Mouse (Mus musculus) hindbrain, embryonic 13.5 days (tissue): ENCODE results near the gene Cyth2. TPM values are rescaled to one million over a fixed set of nuclear protein-coding genes. Genes with fewer than 3 reads are reported as not detected.

Source experiments
- ATAC-seq: fragments of 200-750 bp; cut with Nextera tagmentation; 2 replicates; pipeline ENCODE4 v1.8.0; 2017; ENCODE audit warnings: moderate TSS enrichment; ENCODE audit not compliant: low FRiP score
- H3K27ac ChIP-seq: fragments of 300-500 bp; sonication (generic); 2 replicates; pipeline ENCODE4 v1.5.1; 2015; ENCODE audit warnings: inconsistent platforms, mild to moderate bottlenecking, moderate library complexity
- H3K27me3 ChIP-seq: fragments of 300-500 bp; sonication (generic); 2 replicates; pipeline ENCODE4 v1.6.1; 2015; ENCODE audit warnings: mild to moderate bottlenecking, inconsistent platforms
- H3K36me3 ChIP-seq: fragments of 300-500 bp; sonication (generic); 2 replicates; pipeline ENCODE4 v1.6.1; 2015; ENCODE audit warnings: mild to moderate bottlenecking, inconsistent platforms
- H3K4me1 ChIP-seq: fragments of 300-500 bp; sonication (generic); replicated peaks from 2 replicates; pipeline ENCODE4 v1.6.1; 2015; ENCODE audit warnings: inconsistent platforms
- H3K4me2 ChIP-seq: fragments of 300-500 bp; sonication (generic); 2 replicates; pipeline ENCODE4 v1.6.1; 2015; ENCODE audit warnings: inconsistent platforms, mild to moderate bottlenecking, moderate library complexity
- H3K4me3 ChIP-seq: fragments of 300-500 bp; sonication (generic); 2 replicates; pipeline ENCODE4 v1.5.1; 2015; ENCODE audit warnings: mild to moderate bottlenecking, inconsistent platforms
- H3K9ac ChIP-seq: fragments of 300-500 bp; sonication (generic); 2 replicates; pipeline ENCODE4 v1.6.1; 2015; ENCODE audit warnings: mild to moderate bottlenecking, inconsistent platforms
- H3K9me3 ChIP-seq: fragments of 300-500 bp; sonication (generic); 2 replicates; pipeline ENCODE4 v1.6.1; 2016; ENCODE audit warnings: inconsistent platforms
- WGBS: fragments of 180-500 bp; shearing (Covaris S2); methylation state at CpG from one replicate; pipeline ENCODE4 v1.1.7; 2015; 5-methylcytosine and 5-hydroxymethylcytosine counted together
- polyA plus RNA-seq: library from polyadenylated mRNA; unstranded; fragments of >200 nt; fragmentation: Nextera tagmentation; extraction: Ambion mirVana; gene quantifications from 2 replicates; pipeline ENCODE4 v1.2.1, GENCODE M21; 2015

The Cyth2 gene
- polyA plus RNA-seq, 1 experiment from 2014 or later: 333 TPM

GRCm38 (mm10) chr7:45782271-45782670 lies 32.1 kb downstream of the Cyth2 start:
- Histone ChIP-seq H3K9ac (no peak overlapping the region), H3K9me3 (no peaks in the 10 kb centered on the region), H3K4me1 (peaks cover 37% of the 10 kb centered on the region), H3K27ac (no peak overlapping the region), H3K36me3 (peaks cover 3% of the 10 kb centered on the region), H3K4me3 (no peak overlapping the region), H3K4me2 (no peak overlapping the region), H3K27me3 (peaks cover 19% of the 10 kb centered on the region; the same call in 1 of the 2 replicates)
- 79% methylated on average over 4 of the region's 4 CpGs for WGBS
- no peak for ATAC-seq

- Histone ChIP-seq H3K4me1 (peaks cover 17% of the 10 kb centered on the region), H3K27me3 (peaks cover 32% of the 10 kb centered on the region; the same call in 1 of the 2 replicates), H3K36me3 (no peaks in the 10 kb centered on the region), H3K9ac (peak overlapping the region; percentile 60), H3K27ac (no peak overlapping the region), H3K4me3 (no peak overlapping the region), H3K9me3 (no peaks in the 10 kb centered on the region), H3K4me2 (peak overlapping the region; percentile 26)
- ATAC-seq: no peak
- WGBS: 23% methylated on average over 22 of the region's 22 CpGs
Measured at GRCm38 (mm10) chr7:45779081-45779641, 35.2 kb downstream of the Cyth2 start.

- peaks cover 8% of the 10 kb centered on the region for H3K4me1 ChIP-seq
- H3K4me2 ChIP-seq: no peak overlapping the region
- H3K9me3 ChIP-seq: no peaks in the 10 kb centered on the region
- no peak for ATAC-seq
- WGBS: 82% methylated on average over 7 of the region's 7 CpGs
- H3K4me3 ChIP-seq: no peak overlapping the region
- H3K36me3 ChIP-seq: no peaks in the 10 kb centered on the region
- H3K9ac ChIP-seq: no peak overlapping the region
- H3K27me3 ChIP-seq: peaks cover 33% of the 10 kb centered on the region; the same call in 1 of the 2 replicates
- no peak overlapping the region for H3K27ac ChIP-seq
Measured at GRCm38 (mm10) chr7:45775237-45775636, 39.1 kb downstream of the Cyth2 start.

GRCm38 (mm10) chr7:45771101-45771500 lies 43.3 kb downstream of the Cyth2 start:
- WGBS: 65% methylated on average over 4 of the region's 4 CpGs
- H3K4me3 ChIP-seq: no peak overlapping the region
- H3K36me3 ChIP-seq: no peaks in the 10 kb centered on the region
- no peak overlapping the region for H3K9ac ChIP-seq
- H3K4me2 ChIP-seq: no peak overlapping the region
- H3K9me3 ChIP-seq: no peaks in the 10 kb centered on the region
- H3K27me3 ChIP-seq: peaks cover 21% of the 10 kb centered on the region; the same call in 1 of the 2 replicates
- H3K27ac ChIP-seq: no peak overlapping the region
- ATAC-seq: no peak
- H3K4me1 ChIP-seq: no peaks in the 10 kb centered on the region

GRCm38 (mm10) chr7:45770427-45771082 lies 43.8 kb downstream of the Cyth2 start:
- peaks cover 17% of the 10 kb centered on the region; the same call in 1 of the 2 replicates for H3K27me3 ChIP-seq

GRCm38 (mm10) chr7:45767500-45767899 lies 46.9 kb downstream of the Cyth2 start:
- WGBS: 91% methylated on average over 6 of the region's 6 CpGs

More at GRCm38 (mm10) chr7:45770427-45771082, 43.8 kb downstream of the Cyth2 start:
- no peaks in the 10 kb centered on the region for H3K4me1 ChIP-seq
- H3K9me3 ChIP-seq: no peaks in the 10 kb centered on the region
- ATAC-seq: no peak
- no peak overlapping the region for H3K4me3 ChIP-seq
- H3K4me2 ChIP-seq: no peak overlapping the region
- 78% methylated on average over 8 of the region's 8 CpGs for WGBS
- no peak overlapping the region for H3K9ac ChIP-seq
- no peaks in the 10 kb centered on the region for H3K36me3 ChIP-seq
- no peak overlapping the region for H3K27ac ChIP-seq

GRCm38 (mm10) chr7:45766764-45767163 lies 47.6 kb downstream of the Cyth2 start:
- H3K9me3 ChIP-seq: no peaks in the 10 kb centered on the region
- no peak overlapping the region for H3K27ac ChIP-seq
- 53% methylated on average over 8 of the region's 8 CpGs for WGBS
- H3K27me3 ChIP-seq: 0 out of 2 replicates have a peak, but pooled peaks cover 8% of the 10 kb centered on the region
- H3K4me1 ChIP-seq: no peaks in the 10 kb centered on the region
- H3K4me3 ChIP-seq: no peak overlapping the region
- H3K4me2 ChIP-seq: no peak overlapping the region
- no peaks in the 10 kb centered on the region for H3K36me3 ChIP-seq
- no peak overlapping the region for H3K9ac ChIP-seq
- no peak for ATAC-seq

More at GRCm38 (mm10) chr7:45767500-45767899, 46.9 kb downstream of the Cyth2 start:
- no peak for ATAC-seq
- H3K4me2 ChIP-seq: no peak overlapping the region
- H3K27ac ChIP-seq: no peak overlapping the region
- H3K4me3 ChIP-seq: no peak overlapping the region
- H3K9me3 ChIP-seq: no peaks in the 10 kb centered on the region
- H3K27me3 ChIP-seq: 0 out of 2 replicates have a peak, but pooled peaks cover 8% of the 10 kb centered on the region
- no peaks in the 10 kb centered on the region for H3K4me1 ChIP-seq
- no peaks in the 10 kb centered on the region for H3K36me3 ChIP-seq
- no peak overlapping the region for H3K9ac ChIP-seq

GRCm38 (mm10) chr7:45765995-45766394 lies 48.4 kb downstream of the Cyth2 start:
- WGBS: 57% methylated on average over 8 of the region's 8 CpGs
- no peaks in the 10 kb centered on the region for H3K4me1 ChIP-seq

GRCm38 (mm10) chr7:45760151-45760550 lies 54.2 kb downstream of the Cyth2 start:
- WGBS: 59% methylated on average over 5 of the region's 5 CpGs
- no peak overlapping the region for H3K4me3 ChIP-seq
- H3K9ac ChIP-seq: no peak overlapping the region
- H3K4me1 ChIP-seq: peaks cover 11% of the 10 kb centered on the region
- no peak for ATAC-seq
- H3K4me2 ChIP-seq: no peak overlapping the region
- no peaks in the 10 kb centered on the region for H3K36me3 ChIP-seq
- H3K27ac ChIP-seq: no peak overlapping the region
- H3K9me3 ChIP-seq: no peaks in the 10 kb centered on the region
- peaks cover 42% of the 10 kb centered on the region for H3K27me3 ChIP-seq

More at GRCm38 (mm10) chr7:45765995-45766394, 48.4 kb downstream of the Cyth2 start:
- no peaks in the 10 kb centered on the region for H3K36me3 ChIP-seq
- H3K27me3 ChIP-seq: peaks cover 6% of the 10 kb centered on the region; the same call in 1 of the 2 replicates
- H3K9me3 ChIP-seq: no peaks in the 10 kb centered on the region
- H3K4me2 ChIP-seq: no peak overlapping the region
- no peak for ATAC-seq
- no peak overlapping the region for H3K4me3 ChIP-seq
- no peak overlapping the region for H3K27ac ChIP-seq
- no peak overlapping the region for H3K9ac ChIP-seq

GRCm38 (mm10) chr7:45759400-45759799 lies 55.0 kb downstream of the Cyth2 start:
- Histone ChIP-seq H3K9ac (peak overlapping the region; percentile 60), H3K4me2 (peak overlapping the region; percentile 41), H3K27ac (no peak overlapping the region), H3K4me1 (peaks cover 11% of the 10 kb centered on the region), H3K4me3 (0 out of 2 replicates have a peak overlapping the region, but pooled peaks have one; percentile 17), H3K9me3 (no peaks in the 10 kb centered on the region), H3K36me3 (no peaks in the 10 kb centered on the region), H3K27me3 (peaks cover 42% of the 10 kb centered on the region)
- peak; percentile 13; the same call in 1 of the 2 replicates for ATAC-seq
- 7% methylated on average over 23 of the region's 27 CpGs for WGBS
